Mouse (Mus musculus) layer of hippocampus, adult 9-11 months (tissue): ENCODE results near the gene Actl6a.

ENCODE experiments used
- DNase-seq: peaks from one replicate; pipeline ENCODE4 v3.0.0; 2022

The Actl6a gene

DNA sequence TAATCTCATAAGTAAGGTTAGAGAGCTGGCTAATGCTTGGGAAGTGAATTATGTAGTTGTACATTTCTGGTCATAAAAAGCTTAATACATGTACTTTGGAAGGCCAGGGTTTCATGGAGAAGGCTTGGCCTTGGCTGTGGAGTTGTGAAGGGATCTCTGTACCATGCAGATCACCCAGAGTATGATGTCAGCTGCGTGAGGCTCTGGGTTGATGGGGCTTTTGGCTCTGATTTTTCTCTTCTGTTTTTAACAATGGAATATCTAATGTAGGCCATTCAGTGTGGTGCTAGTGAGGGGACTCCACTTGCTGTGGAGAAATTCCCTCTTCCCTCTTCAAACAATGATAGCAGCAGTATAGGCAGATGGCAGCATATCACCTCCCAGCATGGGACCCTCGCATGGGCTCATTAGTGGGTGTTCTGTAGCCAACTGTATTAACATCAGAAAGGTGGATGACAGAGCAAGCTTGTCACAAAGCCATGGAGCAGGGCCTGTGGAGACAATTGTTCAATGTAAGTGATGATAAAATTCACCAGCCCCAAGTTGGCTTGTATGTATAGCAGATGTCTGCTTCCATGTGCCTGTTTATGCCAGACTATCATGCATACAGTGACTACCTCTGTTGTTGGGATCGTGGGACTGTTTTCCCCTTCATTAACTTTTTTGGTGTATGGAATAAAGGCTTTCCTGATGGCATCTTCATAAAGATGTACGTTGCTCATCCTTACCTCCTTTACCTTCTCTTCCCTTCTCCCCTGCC lies 43.9 kb downstream of the Actl6a start:
- DNase-seq = no peak

- DNase-seq = no peak
Measured at GRCm38 (mm10) chr3:32754384-32754915, 48.4 kb downstream of the Actl6a start.

- DNase-seq = no peak
Measured at GRCm38 (mm10) chr3:32759212-32759611, 53.1 kb downstream of the Actl6a start.

- DNase-seq = no peak
Measured at GRCm38 (mm10) chr3:32762962-32763361, 56.9 kb downstream of the Actl6a start.

DNA sequence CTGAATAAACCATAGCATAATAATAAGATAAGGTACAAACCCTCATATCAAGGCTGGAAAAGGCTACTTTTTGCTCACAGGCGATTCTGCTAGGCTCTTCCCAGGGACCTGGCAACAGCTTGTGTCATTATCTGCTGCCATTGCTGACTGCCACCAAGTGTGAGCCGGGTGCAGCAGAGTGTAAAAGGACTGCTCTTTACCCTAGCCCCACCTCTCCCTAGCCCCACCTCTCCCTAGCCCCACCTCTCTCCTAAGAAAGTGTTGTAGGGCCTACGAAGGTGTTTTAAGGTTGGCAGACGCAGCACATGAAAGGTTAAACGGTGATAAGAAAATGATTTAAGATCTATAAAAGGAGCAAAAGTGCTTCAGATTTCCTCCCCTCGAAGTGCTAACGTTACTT lies 57.8 kb downstream of the Actl6a start:
- DNase-seq = no peak

- no peak for DNase-seq
Measured at GRCm38 (mm10) chr3:32770781-32771180, 64.7 kb downstream of the Actl6a start.
